Mouse (Mus musculus) c-Kit-negative CD71-positive TER-119-positive erythroid progenitor cells, embryonic 14.5 days (primary cell): ENCODE measurements around the gene Sec31a.
A peak's percentile ranks its signal among the peaks of the same experiment; 100 is the strongest.
"Not testable (repeated sequence)": the region's sequence is repeated elsewhere in the genome, so short reads cannot be mapped to it uniquely, and the experiment has no call there.

Experiments
- DNase-seq: peaks from one replicate; pipeline ENCODE4 v3.0.0-alpha.2; 2013; ENCODE audit warnings: low read depth, low spot score

Gene Sec31a

GRCm38 (mm10) chr5:100415761-100416590 is at the start of gene Sec31a:
Gene Sec31a (minus strand): TSS chr5:100416234.
- DNase-seq: peak; percentile 78

GRCm38 (mm10) chr5:100462374-100462773 is 46.3 kb upstream of the Sec31a start:
- DNase-seq: no peak

DNA sequence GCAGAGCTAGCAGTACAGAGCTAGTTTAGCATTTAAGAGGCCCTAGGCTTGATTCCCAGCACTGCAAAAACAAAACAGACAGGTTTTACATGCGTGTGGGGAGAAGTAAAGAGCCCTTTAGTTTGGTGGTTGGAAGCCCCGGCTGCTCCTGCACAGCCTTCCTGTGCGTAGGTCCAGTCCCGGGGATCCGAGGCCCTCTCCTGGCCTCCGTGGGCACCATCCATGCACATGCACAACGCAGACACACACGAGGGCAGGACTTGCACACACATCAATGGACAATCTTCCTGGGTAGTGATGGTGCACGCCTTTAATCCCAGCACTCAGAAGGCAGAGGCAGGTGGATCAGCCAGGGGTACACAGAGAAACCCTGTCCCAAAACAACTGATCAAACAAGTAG is 45.5 kb upstream of the Sec31a start:
- DNase-seq: no peak

DNA sequence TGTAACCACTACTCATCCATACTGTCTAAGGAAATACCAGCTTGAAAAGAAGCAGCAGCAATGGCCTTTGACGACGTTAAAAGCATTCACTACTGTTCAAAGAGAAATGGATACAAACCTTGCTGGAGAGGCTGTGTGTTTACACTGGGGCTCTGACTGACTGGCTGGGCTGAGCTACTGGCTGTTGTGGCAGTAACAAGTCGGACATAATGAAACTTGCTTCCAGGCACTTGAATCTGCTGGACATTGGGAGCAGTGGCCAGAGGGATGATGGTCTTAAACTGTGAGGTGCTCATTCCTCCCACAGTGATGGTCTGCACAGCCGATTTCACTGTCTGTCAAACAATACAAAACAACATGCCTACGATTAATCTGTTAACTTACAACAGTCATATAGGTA is 43.4 kb upstream of the Sec31a start:
- no peak for DNase-seq

DNA sequence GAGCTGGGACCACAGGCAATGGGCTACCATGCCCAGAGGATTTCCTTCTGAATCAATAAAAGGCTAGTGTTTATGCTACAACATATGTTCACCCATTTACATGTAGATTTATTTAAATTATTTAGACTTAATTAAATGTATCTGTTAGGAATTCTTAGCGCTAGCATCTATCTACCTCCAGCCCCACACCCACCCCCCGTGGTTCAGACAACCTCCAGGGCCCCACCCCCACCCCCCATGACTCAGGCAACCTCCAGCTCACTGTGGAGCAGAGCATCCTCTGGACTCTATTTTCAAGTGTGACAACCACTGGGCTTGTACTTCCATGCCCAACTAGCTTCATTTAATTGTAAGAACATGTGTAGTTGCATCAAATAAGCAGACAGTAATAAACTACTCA is 35.8 kb upstream of the Sec31a start:
- DNase-seq: no peak

GRCm38 (mm10) chr5:100438796-100439195 is 22.8 kb upstream of the Sec31a start:
- DNase-seq: no peak

- DNase-seq: no peak
Observed at GRCm38 (mm10) chr5:100437917-100438316, 21.9 kb upstream of the Sec31a start.

DNA sequence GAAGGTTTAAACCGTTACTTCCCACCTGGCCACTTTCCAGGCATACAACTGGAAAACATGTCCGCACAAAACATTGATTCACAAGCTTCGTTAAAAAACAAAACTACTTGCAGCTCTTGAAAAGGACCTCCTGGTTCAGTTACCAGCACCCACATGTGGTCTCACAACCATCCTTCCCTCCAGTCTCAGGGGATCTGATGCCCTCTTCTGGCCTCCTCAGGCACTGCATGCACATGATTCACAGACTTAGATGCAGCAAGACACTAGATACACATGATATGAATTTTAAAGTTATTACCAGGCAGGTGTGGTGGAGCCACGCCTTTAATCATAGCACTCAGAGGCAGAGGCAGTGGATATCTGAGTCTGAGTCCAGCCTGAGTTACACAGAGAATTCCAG is 21.1 kb upstream of the Sec31a start:
- DNase-seq: no peak

DNA sequence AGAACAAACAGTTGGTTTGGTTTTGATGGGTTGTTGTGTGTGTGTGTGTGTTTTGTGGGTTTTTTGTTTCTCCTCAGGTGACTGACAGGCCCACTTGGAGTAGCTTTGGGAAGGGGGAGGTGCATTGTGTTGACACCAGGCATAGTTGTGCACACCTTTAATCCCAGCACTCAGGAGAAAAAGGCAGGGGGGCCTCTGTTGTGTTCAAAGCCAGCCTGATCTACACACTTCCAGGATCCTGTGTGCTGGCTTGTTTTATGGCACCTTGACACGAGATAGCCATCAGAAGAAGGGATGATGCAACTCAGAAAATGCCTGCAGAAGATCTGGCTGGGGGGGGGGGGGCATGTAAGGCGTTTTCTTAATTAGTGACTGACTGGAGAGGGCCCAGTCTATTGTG is 14.9 kb upstream of the Sec31a start:
- DNase-seq: no peak

GRCm38 (mm10) chr5:100430076-100430390 is 14.0 kb upstream of the Sec31a start:
- no peak for DNase-seq

- peak; percentile 88 for DNase-seq
Observed at GRCm38 (mm10) chr5:100429344-100430075, 13.5 kb upstream of the Sec31a start.

DNA sequence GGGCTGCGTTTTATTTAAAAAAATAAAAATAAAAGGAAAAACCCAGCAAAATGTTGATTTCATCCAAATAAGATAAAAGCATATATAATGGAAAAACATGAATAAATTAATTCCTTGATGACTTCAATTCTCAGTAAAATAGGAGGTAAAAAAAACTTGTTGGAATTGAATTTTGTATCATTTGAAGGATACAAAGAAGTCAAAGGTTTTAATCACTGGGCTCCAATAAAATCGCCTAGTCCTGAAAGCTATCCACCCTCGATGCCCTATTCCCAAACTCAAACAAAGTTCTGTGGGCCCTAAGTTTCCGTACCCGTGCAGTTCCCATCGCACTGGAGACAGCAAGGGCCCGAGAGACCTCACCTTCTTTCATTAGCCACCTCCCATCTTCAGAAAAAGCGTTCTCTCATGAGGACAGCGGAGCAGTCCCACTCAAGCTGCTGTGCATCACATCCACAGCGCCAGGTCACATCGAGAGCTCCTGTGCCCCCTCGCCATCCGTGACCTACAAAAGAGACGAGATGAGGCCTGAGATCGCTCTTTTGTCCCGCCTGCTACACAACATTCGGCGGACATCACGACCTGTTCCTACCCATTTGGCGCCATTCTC is 12.8 kb upstream of the Sec31a start:
- DNase-seq: no peak

DNA sequence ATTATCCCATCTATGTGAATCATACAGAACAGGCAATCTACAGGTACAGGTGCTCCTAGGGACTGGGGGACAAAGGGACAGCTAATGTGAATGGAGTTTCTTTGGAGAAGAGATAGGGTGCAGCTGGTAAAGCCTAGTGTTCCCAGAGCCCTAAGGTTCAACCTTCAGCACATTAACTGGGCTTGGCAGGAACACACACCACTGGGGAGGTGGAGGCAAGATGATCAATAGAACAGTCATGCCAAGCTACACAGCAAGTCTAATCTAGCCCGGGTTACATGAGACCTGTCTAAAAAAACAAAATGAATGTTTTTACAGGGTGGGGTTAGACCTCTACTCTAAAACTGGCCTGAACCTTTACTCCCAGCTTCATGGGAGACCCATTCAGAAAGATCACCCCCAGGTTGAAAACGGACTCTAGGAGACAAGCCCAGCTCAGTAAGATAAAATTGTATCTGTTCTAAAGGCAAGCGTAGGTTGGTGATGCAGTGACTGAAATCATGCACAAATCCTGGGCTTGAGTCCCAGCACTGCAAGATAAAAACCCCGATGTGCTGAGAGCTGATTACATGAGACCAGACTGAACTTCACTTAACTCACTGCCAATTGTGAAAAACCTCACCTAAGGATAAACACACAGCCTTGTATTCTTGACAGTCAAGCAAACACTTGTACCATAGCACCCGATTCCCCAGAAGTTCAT is 12.1 kb upstream of the Sec31a start:
- no peak for DNase-seq

DNA sequence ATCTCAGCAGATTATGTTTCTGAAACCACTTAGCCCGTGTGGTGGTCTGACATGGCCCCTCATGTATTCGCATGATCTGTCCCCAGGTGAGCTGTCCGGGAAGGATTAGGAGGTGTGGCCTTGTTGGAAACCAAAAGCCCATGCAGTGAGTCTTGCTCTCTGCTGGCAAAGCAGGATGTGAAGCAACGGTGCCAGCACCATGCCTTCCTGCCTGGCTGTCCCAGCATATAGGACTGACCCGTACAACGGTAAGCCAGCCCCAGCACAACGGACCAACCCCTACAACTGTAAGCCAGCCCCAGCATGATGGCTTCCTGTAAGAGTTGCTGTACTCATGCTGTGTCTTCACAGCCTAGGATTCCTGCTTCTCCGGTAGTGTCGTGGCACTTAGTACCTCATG is 11.2 kb upstream of the Sec31a start:
- no peak for DNase-seq

GRCm38 (mm10) chr5:100425823-100426222 is 9.8 kb upstream of the Sec31a start:
- DNase-seq: not testable (repeated sequence)

DNA sequence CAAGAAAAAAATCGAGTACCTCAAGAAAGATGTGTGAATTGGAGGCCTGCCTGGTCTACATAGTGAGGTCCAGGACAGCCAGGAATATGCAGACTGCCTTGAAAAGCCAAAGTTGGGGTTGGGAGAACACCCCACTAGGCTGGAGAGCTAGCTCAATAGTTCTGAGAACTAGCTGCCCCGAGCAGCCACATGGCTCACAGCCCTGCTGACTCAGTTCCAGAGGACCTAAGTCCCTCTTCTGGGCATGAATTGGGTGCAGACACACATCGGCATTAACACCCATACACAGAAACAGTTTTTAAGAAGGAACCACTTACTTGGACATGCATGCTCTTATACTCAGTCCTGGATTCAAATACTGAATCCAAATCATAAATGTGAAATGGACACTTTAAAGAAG is 8.2 kb upstream of the Sec31a start:
- no peak for DNase-seq

GRCm38 (mm10) chr5:100423626-100424025 is 7.6 kb upstream of the Sec31a start:
- DNase-seq: no peak

GRCm38 (mm10) chr5:100418861-100419260 is 2.8 kb upstream of the Sec31a start:
- DNase-seq: no peak

GRCm38 (mm10) chr5:100418077-100418476 is 2.0 kb upstream of the Sec31a start:
- DNase-seq: no peak

DNA sequence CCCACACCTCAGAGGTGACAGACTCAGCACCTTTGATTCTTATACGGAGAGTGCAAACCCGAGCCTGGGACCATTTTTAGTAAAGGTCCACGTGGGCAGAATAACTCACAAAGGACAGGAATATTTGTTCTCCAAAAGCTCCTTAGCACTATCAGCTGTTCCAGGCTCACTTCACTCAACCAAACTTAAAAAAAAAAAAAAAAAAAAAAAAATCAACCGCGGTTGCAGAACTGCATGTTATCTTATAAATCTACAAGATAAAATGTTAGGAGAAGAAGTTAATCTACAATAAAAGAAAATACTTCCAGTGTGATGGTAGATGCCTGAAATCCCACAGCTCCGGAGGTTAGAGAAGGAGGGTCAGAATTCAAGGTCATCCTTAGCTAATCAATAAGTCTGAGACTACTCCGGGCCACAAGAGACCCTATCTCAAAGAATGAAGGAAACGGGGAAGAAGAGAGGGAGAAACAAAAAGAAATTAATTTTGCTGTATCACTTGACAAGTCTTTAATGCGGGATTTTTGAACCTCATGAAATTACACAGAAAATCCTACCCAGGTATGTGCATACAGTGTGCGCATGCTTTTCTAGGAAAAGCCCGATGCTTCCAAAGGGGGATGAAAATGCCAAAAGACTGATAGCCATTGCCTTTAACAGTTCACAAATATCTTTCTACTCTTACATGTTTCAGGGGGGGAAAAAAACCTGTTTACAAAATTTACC is 1.4 kb downstream of the Sec31a start:
- DNase-seq: no peak

DNA sequence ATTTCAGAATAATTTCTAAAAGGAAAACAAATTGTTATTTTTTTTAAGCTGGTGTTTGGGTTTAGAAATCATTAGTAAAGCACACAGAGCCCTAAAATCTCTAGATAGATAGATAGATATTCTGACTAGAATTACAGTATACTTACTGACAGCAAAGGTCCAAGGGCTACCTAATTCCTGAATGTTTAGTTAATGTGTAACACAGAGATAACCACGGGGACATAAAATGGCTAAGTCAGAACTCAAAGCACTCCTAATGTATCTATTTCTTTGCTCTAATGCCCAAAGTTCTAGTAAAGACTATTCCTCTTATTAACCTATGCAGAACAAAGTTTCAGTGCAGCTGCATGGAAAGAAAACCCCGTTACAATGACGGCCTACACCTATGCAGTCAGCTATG is 3.1 kb downstream of the Sec31a start:
- DNase-seq: no peak

GRCm38 (mm10) chr5:100410281-100410680 is 5.8 kb downstream of the Sec31a start:
- no peak for DNase-seq
